Mouse (Mus musculus) heart, embryonic 11.5 days (tissue): ENCODE measurements around the gene Atp8b5. TPM values are rescaled to one million over a fixed set of nuclear protein-coding genes. Genes with fewer than 3 reads are reported as not detected.

ENCODE experiments used
- ATAC-seq: fragments of 200-750 bp; cut with Nextera tagmentation; replicated peaks from 2 replicates; pipeline ENCODE4 v1.8.0; 2017; ENCODE audit warnings: moderate library complexity; ENCODE audit not compliant: insufficient number of reproducible peaks, low FRiP score, low TSS enrichment
- H3K27ac ChIP-seq: fragments of 300-500 bp; sonication (generic); 2 replicates; pipeline ENCODE4 v1.5.1; 2014; ENCODE audit warnings: mild to moderate bottlenecking, low read depth, low read length
- H3K27me3 ChIP-seq: fragments of 300-500 bp; sonication (generic); 2 replicates; pipeline ENCODE4 v1.6.1; 2014; ENCODE audit warnings: mild to moderate bottlenecking, low read length, mixed read lengths; ENCODE audit not compliant: control insufficient read depth, insufficient read depth
- H3K36me3 ChIP-seq: fragments of 300-500 bp; sonication (generic); 2 replicates; pipeline ENCODE4 v1.6.1; 2014; ENCODE audit warnings: mild to moderate bottlenecking, low read length, moderate library complexity, mixed read lengths; ENCODE audit not compliant: control insufficient read depth, insufficient read depth
- H3K4me1 ChIP-seq: fragments of 300-500 bp; sonication (generic); 2 replicates; pipeline ENCODE4 v1.6.1; 2014; ENCODE audit warnings: low read length; ENCODE audit not compliant: control insufficient read depth, insufficient read depth
- H3K4me2 ChIP-seq: fragments of 300-500 bp; sonication (generic); 2 replicates; pipeline ENCODE4 v1.6.1; 2014; ENCODE audit warnings: mild to moderate bottlenecking, moderate library complexity
- H3K4me3 ChIP-seq: fragments of 300-500 bp; sonication (generic); 2 replicates; pipeline ENCODE4 v1.5.1; 2014; ENCODE audit warnings: low read depth, low read length
- H3K9ac ChIP-seq: fragments of 300-500 bp; sonication (generic); 2 replicates; pipeline ENCODE4 v1.6.1; 2014; ENCODE audit warnings: mild to moderate bottlenecking, low read depth, low read length, moderate library complexity
- H3K9me3 ChIP-seq: fragments of 300-500 bp; sonication (generic); replicated peaks from 2 replicates; pipeline ENCODE4 v1.6.1; 2016; ENCODE audit warnings: low read length; ENCODE audit not compliant: control insufficient read depth
- WGBS: fragments of 180-500 bp; shearing (Covaris S2); extraction: QIAGEN DNeasy Blood & Tissue Kit; methylation state at CpG from one replicate; pipeline ENCODE4 v1.1.7; 2014; ENCODE audit not compliant: insufficient replicate concordance; 5-methylcytosine and 5-hydroxymethylcytosine counted together
- polyA plus RNA-seq: library from polyadenylated mRNA; unstranded; fragments of >200 nt; fragmentation: Nextera tagmentation; extraction: Ambion mirVana; gene quantifications from 2 replicates; pipeline ENCODE4 v1.2.1, GENCODE M21; 2014

Gene Atp8b5
- polyA plus RNA-seq, 1 experiment from 2014 or later: 0.27 TPM

- Histone ChIP-seq H3K4me2 (peak overlapping the region; percentile 69), H3K27me3 (no peaks in the 10 kb centered on the region), H3K27ac (no peak overlapping the region), H3K4me3 (peak overlapping the region; percentile 39), H3K36me3 (no peaks in the 10 kb centered on the region), H3K9me3 (no peaks in the 10 kb centered on the region), H3K4me1 (no peaks in the 10 kb centered on the region), H3K9ac (peak overlapping the region; percentile 54; the same call in 1 of the 2 replicates)
- WGBS: 25% methylated on average over 2 of the region's 2 CpGs
- no peak for ATAC-seq
Observed at GRCm38 (mm10) chr4:43267323-43267658, 332 bp downstream of the Atp8b5 start.

- no peak overlapping the region for H3K27ac ChIP-seq
- H3K9ac ChIP-seq: no peak overlapping the region
- no peak overlapping the region for H3K4me2 ChIP-seq
- H3K4me1 ChIP-seq: no peaks in the 10 kb centered on the region
- H3K36me3 ChIP-seq: no peaks in the 10 kb centered on the region
- H3K9me3 ChIP-seq: no peaks in the 10 kb centered on the region
- H3K27me3 ChIP-seq: no peaks in the 10 kb centered on the region
- no peak overlapping the region for H3K4me3 ChIP-seq
- WGBS: 93% methylated on average over 5 of the region's 5 CpGs
- ATAC-seq: no peak
Observed at GRCm38 (mm10) chr4:43285476-43285875, 18.5 kb downstream of the Atp8b5 start.

GRCm38 (mm10) chr4:43287305-43287704, 20.3 kb downstream of the Atp8b5 start:
- WGBS: 67% methylated on average over 3 of the region's 3 CpGs
- ATAC-seq: no peak
- no peaks in the 10 kb centered on the region for H3K36me3 ChIP-seq
- H3K27me3 ChIP-seq: no peaks in the 10 kb centered on the region
- no peak overlapping the region for H3K4me2 ChIP-seq
- H3K9ac ChIP-seq: no peak overlapping the region
- no peak overlapping the region for H3K27ac ChIP-seq
- no peaks in the 10 kb centered on the region for H3K4me1 ChIP-seq
- H3K9me3 ChIP-seq: no peaks in the 10 kb centered on the region
- no peak overlapping the region for H3K4me3 ChIP-seq

- Histone ChIP-seq H3K9me3 (no peaks in the 10 kb centered on the region), H3K4me2 (no peak overlapping the region), H3K27ac (no peak overlapping the region), H3K27me3 (no peaks in the 10 kb centered on the region), H3K4me1 (no peaks in the 10 kb centered on the region), H3K9ac (no peak overlapping the region), H3K36me3 (no peaks in the 10 kb centered on the region), H3K4me3 (no peak overlapping the region)
- no peak for ATAC-seq
- 39% methylated on average over 6 of the region's 6 CpGs for WGBS
Observed at GRCm38 (mm10) chr4:43294001-43294400, 27.0 kb downstream of the Atp8b5 start.

GRCm38 (mm10) chr4:43309696-43310338, 42.9 kb downstream of the Atp8b5 start:
- ATAC-seq: no peak
- no peaks in the 10 kb centered on the region for H3K4me1 ChIP-seq
- 54% methylated on average over 11 of the region's 11 CpGs for WGBS
- no peaks in the 10 kb centered on the region for H3K27me3 ChIP-seq
- H3K4me2 ChIP-seq: no peak overlapping the region
- no peak overlapping the region for H3K27ac ChIP-seq
- no peak overlapping the region for H3K4me3 ChIP-seq
- no peak overlapping the region for H3K9ac ChIP-seq
- H3K36me3 ChIP-seq: no peaks in the 10 kb centered on the region
- no peaks in the 10 kb centered on the region for H3K9me3 ChIP-seq

GRCm38 (mm10) chr4:43321536-43321935, 54.6 kb downstream of the Atp8b5 start:
- Histone ChIP-seq H3K36me3 (no peaks in the 10 kb centered on the region), H3K4me2 (no peak overlapping the region), H3K27me3 (no peaks in the 10 kb centered on the region), H3K4me3 (no peak overlapping the region), H3K9me3 (no peaks in the 10 kb centered on the region), H3K27ac (no peak overlapping the region), H3K9ac (no peak overlapping the region), H3K4me1 (no peaks in the 10 kb centered on the region)
- ATAC-seq: no peak
- 77% methylated on average over 4 of the region's 4 CpGs for WGBS

- Histone ChIP-seq H3K9me3 (no peaks in the 10 kb centered on the region), H3K9ac (no peak overlapping the region), H3K4me2 (no peak overlapping the region), H3K27me3 (no peaks in the 10 kb centered on the region), H3K4me3 (no peak overlapping the region), H3K27ac (no peak overlapping the region), H3K36me3 (no peaks in the 10 kb centered on the region), H3K4me1 (no peaks in the 10 kb centered on the region)
- 85% methylated on average over 14 of the region's 14 CpGs for WGBS
- ATAC-seq: no peak
Observed at GRCm38 (mm10) chr4:43322336-43322735, 55.4 kb downstream of the Atp8b5 start.

GRCm38 (mm10) chr4:43327118-43327517, 60.2 kb downstream of the Atp8b5 start:
- Histone ChIP-seq H3K36me3 (no peaks in the 10 kb centered on the region), H3K27ac (no peak overlapping the region), H3K9ac (no peak overlapping the region), H3K4me3 (no peak overlapping the region), H3K9me3 (no peaks in the 10 kb centered on the region), H3K4me2 (no peak overlapping the region), H3K27me3 (no peaks in the 10 kb centered on the region), H3K4me1 (no peaks in the 10 kb centered on the region)
- ATAC-seq: no peak
- WGBS: 80% methylated on average over 2 of the region's 2 CpGs

GRCm38 (mm10) chr4:43334771-43335170, 67.8 kb downstream of the Atp8b5 start:
- Histone ChIP-seq H3K27me3 (no peaks in the 10 kb centered on the region), H3K36me3 (no peaks in the 10 kb centered on the region), H3K27ac (no peak overlapping the region), H3K4me1 (no peaks in the 10 kb centered on the region), H3K9ac (no peak overlapping the region), H3K4me2 (no peak overlapping the region), H3K4me3 (no peak overlapping the region), H3K9me3 (peaks cover 5% of the 10 kb centered on the region; the same call in 1 of the 2 replicates)
- no peak for ATAC-seq
- 52% methylated on average over 2 of the region's 2 CpGs for WGBS
